Mouse (Mus musculus) ES-Bruce4 (cell line): ENCODE measurements at regions not wholly inside any gene's neighbourhood (a gene's known extent, or its start where the extent isn't known, plus 50 kb on each side); places are given as distances from the start of the nearest gene placed in this dataset.

Experiments used
- H3K27ac ChIP-seq: 2 replicates; pipeline ENCODE4 v1.5.1; 2012; ENCODE audit warnings: low read length, inconsistent platforms; ENCODE audit not compliant: insufficient read depth
- H3K27me3 ChIP-seq: 2 replicates; pipeline ENCODE4 v1.6.1; 2012; ENCODE audit warnings: mild to moderate bottlenecking, low read length, inconsistent platforms; ENCODE audit not compliant: control insufficient read depth, poor library complexity, insufficient read depth, severe bottlenecking
- H3K36me3 ChIP-seq: 2 replicates; pipeline ENCODE4 v1.6.1; 2012; ENCODE audit warnings: inconsistent platforms, mild to moderate bottlenecking, low read length, moderate library complexity; ENCODE audit not compliant: control insufficient read depth, poor library complexity, insufficient read depth, severe bottlenecking
- H3K4me1 ChIP-seq: one replicate; pipeline ENCODE4 v1.8.1; 2011; ENCODE audit warnings: low read length; ENCODE audit not compliant: control insufficient read depth, insufficient read depth
- H3K4me3 ChIP-seq: 2 replicates; pipeline ENCODE4 v1.5.1; 2011; ENCODE audit warnings: low read depth, mild to moderate bottlenecking, low read length
- H3K9ac ChIP-seq: 2 replicates; pipeline ENCODE4 v1.6.1; 2012; ENCODE audit warnings: low read depth, mild to moderate bottlenecking, inconsistent platforms; ENCODE audit not compliant: poor library complexity, severe bottlenecking
- H3K9me3 ChIP-seq: replicated peaks from 2 replicates; pipeline ENCODE4 v1.6.1; 2012; ENCODE audit warnings: mild to moderate bottlenecking, low read length, inconsistent platforms; ENCODE audit not compliant: control insufficient read depth, poor library complexity, insufficient read depth, severe bottlenecking
- CTCF ChIP-seq: IDR thresholded peaks from one replicate; pipeline ENCODE4 v1.8.1; 2011; ENCODE audit warnings: low read depth, low read length
- EP300 ChIP-seq: IDR thresholded peaks from 2 replicates; pipeline ENCODE4 v1.6.1; 2011; ENCODE audit warnings: low read depth, low read length; ENCODE audit not compliant: insufficient read depth
- POLR2A ChIP-seq: IDR thresholded peaks from one replicate; pipeline ENCODE4 v1.8.1; 2011; ENCODE audit warnings: low read length; ENCODE audit not compliant: insufficient read depth

DNA sequence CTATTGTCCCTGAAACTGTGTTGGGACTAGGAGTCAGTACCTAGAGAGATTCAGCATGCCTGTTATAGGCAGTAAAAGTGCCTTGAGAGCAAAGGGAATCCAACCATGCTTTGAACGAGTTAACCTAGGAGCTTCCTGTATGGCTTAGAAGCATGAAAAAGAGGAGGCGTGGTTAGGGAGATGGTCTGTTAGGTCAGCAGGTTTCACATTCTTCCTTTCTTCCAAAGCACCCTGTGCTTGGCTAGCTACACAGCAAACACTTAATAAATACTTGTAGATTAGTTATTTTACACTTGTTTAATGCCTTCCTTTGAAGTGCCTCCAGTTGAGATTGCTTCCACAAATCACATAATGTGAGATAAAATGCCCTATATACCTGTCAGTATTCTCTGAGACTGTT, 284.9 kb upstream of the Adgra3 start:
- no peaks in the 10 kb centered on the region for H3K9me3 ChIP-seq
- no peak for TF ChIP-seq POLR2A
- no peak for TF ChIP-seq CTCF
- no peak for TF ChIP-seq EP300
- H3K4me3 ChIP-seq = no peak overlapping the region
- no peak overlapping the region for H3K27ac ChIP-seq
- H3K36me3 ChIP-seq = no peaks in the 10 kb centered on the region
- no peaks in the 10 kb centered on the region for H3K4me1 ChIP-seq
- H3K27me3 ChIP-seq = no peaks in the 10 kb centered on the region
- H3K9ac ChIP-seq = no peak overlapping the region

DNA sequence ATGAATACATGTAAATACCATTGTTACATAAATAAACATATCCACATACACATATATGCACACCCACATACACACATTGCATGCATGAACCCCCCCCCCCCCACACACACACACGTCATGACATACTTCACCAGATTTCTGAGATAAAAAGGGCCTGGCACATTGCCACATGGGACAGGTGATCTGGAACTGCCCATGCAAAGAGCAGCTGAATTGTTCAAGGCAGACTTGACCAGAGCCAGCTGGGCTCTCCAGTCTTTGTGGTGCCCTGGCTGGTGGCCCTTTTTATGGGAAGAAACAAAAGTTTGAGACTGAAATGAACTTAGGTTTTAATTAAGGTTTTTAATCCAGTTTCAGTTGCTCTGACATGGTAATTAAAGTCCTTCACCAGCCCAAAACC, 250.7 kb upstream of the Adgra3 start:
- no peak overlapping the region for H3K27ac ChIP-seq
- no peaks in the 10 kb centered on the region for H3K27me3 ChIP-seq
- no peaks in the 10 kb centered on the region for H3K36me3 ChIP-seq
- TF ChIP-seq CTCF = no peak
- TF ChIP-seq POLR2A = no peak
- no peak for TF ChIP-seq EP300
- H3K4me3 ChIP-seq = no peak overlapping the region
- H3K4me1 ChIP-seq = no peaks in the 10 kb centered on the region
- no peak overlapping the region for H3K9ac ChIP-seq
- no peaks in the 10 kb centered on the region for H3K9me3 ChIP-seq

DNA sequence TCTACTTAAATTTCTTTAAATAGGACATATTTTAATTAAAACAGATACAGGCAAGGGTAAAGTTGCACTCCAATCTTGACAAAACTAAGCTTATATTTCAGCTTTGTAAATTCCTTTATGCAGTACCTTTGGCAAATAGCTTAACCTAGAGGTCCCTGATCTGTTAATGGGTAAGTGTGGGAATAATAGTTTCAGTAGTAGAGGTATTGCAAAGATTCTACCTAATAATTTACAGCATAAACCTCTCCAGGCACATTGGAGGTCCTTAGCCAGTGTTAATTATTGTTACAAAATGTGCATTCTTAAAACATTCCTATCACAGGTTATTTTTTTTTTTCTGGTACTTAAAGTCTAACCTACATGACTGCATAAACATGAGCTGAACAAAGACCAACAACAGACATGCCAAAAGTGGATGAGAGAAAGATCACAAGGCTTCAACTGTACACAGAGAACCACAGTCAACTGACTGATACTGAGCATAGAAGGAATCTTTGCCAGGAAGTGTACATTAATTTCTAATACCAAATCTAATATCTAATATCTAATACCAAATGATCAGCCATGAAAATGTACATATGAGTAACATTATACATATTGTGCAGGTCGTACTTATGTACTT, 245.2 kb upstream of the Adgra3 start:
- H3K4me3 ChIP-seq = no peak overlapping the region
- H3K27me3 ChIP-seq = no peaks in the 10 kb centered on the region
- no peaks in the 10 kb centered on the region for H3K36me3 ChIP-seq
- no peak overlapping the region for H3K27ac ChIP-seq
- TF ChIP-seq EP300 (no peak), POLR2A (no peak), CTCF (no peak)
- H3K9ac ChIP-seq = no peak overlapping the region
- H3K4me1 ChIP-seq = no peaks in the 10 kb centered on the region
- no peaks in the 10 kb centered on the region for H3K9me3 ChIP-seq

DNA sequence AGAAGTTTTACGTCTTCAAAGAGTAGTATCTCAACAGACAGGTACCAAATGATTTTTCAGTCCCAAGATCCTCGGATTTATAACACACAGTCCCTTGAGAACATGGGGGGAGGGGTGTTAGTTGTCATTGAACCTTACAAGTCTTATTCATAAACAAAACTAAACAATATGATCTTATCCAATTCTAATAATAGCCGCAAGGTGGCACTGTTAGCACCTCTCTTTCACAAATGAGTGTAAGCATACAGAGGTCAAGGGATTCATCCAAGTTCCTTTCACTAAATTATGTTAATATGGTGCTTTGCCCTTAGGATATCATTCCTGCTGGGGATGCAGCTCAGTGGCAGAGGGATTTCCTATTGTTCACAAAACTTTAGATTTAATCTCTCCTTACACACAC, 235.0 kb upstream of the Adgra3 start:
- Histone ChIP-seq H3K4me3 (no peak overlapping the region), H3K9ac (no peak overlapping the region), H3K36me3 (no peaks in the 10 kb centered on the region), H3K27ac (no peak overlapping the region), H3K4me1 (no peaks in the 10 kb centered on the region), H3K27me3 (no peaks in the 10 kb centered on the region), H3K9me3 (no peaks in the 10 kb centered on the region)
- TF ChIP-seq CTCF (no peak), EP300 (no peak), POLR2A (no peak)

DNA sequence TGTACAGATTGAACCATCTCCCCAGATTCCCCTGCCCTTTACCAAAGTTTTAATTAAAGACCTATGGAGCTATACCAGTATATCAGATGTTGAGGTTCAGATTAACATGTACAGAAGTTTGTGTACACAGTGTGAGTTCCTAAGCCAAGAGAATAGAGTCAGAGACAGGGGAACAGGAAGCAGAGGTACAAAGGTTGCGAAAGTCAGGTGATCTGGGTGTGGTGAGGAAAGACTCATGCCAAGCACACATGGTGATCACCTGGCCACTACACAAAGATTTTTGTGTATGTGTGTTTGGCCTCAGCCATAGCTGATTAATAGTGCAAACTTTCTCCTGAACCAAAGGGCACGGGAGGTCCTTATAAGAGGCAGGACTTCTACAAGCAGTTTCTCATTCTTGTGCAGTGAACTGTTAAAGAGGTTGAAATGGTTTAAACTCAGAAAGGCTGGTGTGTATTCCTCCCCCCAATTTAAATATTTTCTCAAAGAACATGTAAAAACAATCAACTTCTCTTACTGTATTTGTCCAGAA, 232.1 kb upstream of the Adgra3 start:
- Histone ChIP-seq H3K27me3 (no peaks in the 10 kb centered on the region), H3K27ac (no peak overlapping the region), H3K9me3 (no peaks in the 10 kb centered on the region), H3K9ac (no peak overlapping the region), H3K4me3 (no peak overlapping the region), H3K4me1 (no peaks in the 10 kb centered on the region), H3K36me3 (no peaks in the 10 kb centered on the region)
- TF ChIP-seq EP300 (no peak), CTCF (no peak)

DNA sequence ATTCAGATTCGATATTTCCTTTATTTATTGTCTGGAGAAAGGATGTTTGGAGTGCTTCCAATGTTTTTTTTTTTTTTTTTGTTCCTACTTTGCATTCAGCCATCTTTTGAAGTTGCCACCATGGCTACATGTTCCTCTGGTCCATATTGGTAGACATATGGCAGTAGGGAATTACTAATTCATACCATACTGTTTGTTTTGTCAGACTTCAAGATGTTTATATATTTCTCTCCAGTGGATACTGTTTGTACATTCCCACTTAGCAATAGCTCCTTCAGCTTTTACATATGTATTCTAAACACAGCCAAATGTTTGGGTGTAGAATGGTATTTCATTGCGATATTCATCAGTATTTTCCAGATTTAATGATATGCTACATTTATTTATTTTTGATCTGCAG, 201.6 kb upstream of the Adgra3 start:
- TF ChIP-seq EP300 = no peak
- TF ChIP-seq CTCF = no peak
- no peak for TF ChIP-seq POLR2A
- Histone ChIP-seq H3K4me1 (no peaks in the 10 kb centered on the region), H3K27me3 (no peaks in the 10 kb centered on the region), H3K4me3 (no peak overlapping the region), H3K9me3 (no peaks in the 10 kb centered on the region), H3K27ac (no peak overlapping the region), H3K9ac (no peak overlapping the region), H3K36me3 (no peaks in the 10 kb centered on the region)
